Mouse (Mus musculus) kidney, adult 2 months (tissue): Measurements from ENCODE around the gene Dera. TPM values are rescaled to one million over a fixed set of nuclear protein-coding genes. Genes with fewer than 3 reads are reported as not detected.

ENCODE experiments used
- DNase-seq: peaks from one replicate; pipeline ENCODE4 v3.0.0; 2021
- H3K27ac ChIP-seq: fragments of 200-500 bp; 2 replicates; pipeline ENCODE4 v1.5.1; 2012; ENCODE audit warnings: low read depth, low read length, control low read depth, inconsistent platforms; ENCODE audit not compliant: insufficient read depth
- H3K27me3 ChIP-seq: fragments of 200-500 bp; replicated peaks from 2 replicates; pipeline ENCODE4 v1.6.1; 2012; ENCODE audit warnings: mild to moderate bottlenecking, moderate library complexity, low read length, inconsistent platforms; ENCODE audit not compliant: control insufficient read depth, insufficient read depth
- H3K36me3 ChIP-seq: fragments of 200-500 bp; 2 replicates; pipeline ENCODE4 v1.6.1; 2012; ENCODE audit warnings: mild to moderate bottlenecking, moderate library complexity, low read length, inconsistent platforms; ENCODE audit not compliant: control insufficient read depth, insufficient read depth
- H3K4me1 ChIP-seq: fragments of 200-500 bp; 2 replicates; pipeline ENCODE4 v1.6.1; 2011; ENCODE audit warnings: low read length; ENCODE audit not compliant: control insufficient read depth, insufficient read depth
- H3K4me3 ChIP-seq: fragments of 200-500 bp; 2 replicates; pipeline ENCODE4 v1.5.1; 2011; ENCODE audit warnings: mild to moderate bottlenecking, low read depth, low read length, control low read depth; ENCODE audit not compliant: insufficient read depth
- CTCF ChIP-seq: fragments of 200-500 bp; conservative IDR thresholded peaks from 2 replicates; pipeline ENCODE4 v1.5.1; 2011; ENCODE audit warnings: low read depth, mild to moderate bottlenecking, control low read depth, low read length, moderate library complexity, mixed read lengths; ENCODE audit not compliant: insufficient read depth, insufficient read length
- POLR2A ChIP-seq: fragments of 200-500 bp; IDR thresholded peaks from one replicate; pipeline ENCODE4 v1.6.1; 2011; ENCODE audit warnings: low read depth, low read length, control low read depth
- WGBS: fragments of 180-500 bp; shearing (Covaris S2); methylation state at CpG from one replicate; pipeline ENCODE4 v1.1.7; 2018; 5-methylcytosine and 5-hydroxymethylcytosine counted together
- polyA plus RNA-seq: library from polyadenylated mRNA; depleted of rRNA; stranded (reverse); fragments of >200 nt; gene quantifications from 2 replicates; pipeline ENCODE4 v1.2.3, GENCODE M21; 2012

Gene Dera
- polyA plus RNA-seq, 1 experiment: 38.2 TPM

GRCm38 (mm10) chr6:137716802-137717201 lies 37.5 kb upstream of the Dera start:
- H3K4me1 ChIP-seq: no peaks in the 10 kb centered on the region
- no peak overlapping the region for H3K4me3 ChIP-seq
- TF ChIP-seq CTCF (no peak), POLR2A (no peak)
- DNase-seq: no peak
- WGBS: 68% methylated on average over 5 of the region's 5 CpGs
- no peaks in the 10 kb centered on the region for H3K27me3 ChIP-seq
- no peak overlapping the region for H3K27ac ChIP-seq
- no peaks in the 10 kb centered on the region for H3K36me3 ChIP-seq

- Histone ChIP-seq H3K4me1 (no peaks in the 10 kb centered on the region), H3K4me3 (no peak overlapping the region), H3K27ac (no peak overlapping the region), H3K27me3 (no peaks in the 10 kb centered on the region), H3K36me3 (no peaks in the 10 kb centered on the region)
- 87% methylated on average over 15 of the region's 15 CpGs for WGBS
- no peak for TF ChIP-seq POLR2A
- TF ChIP-seq CTCF: no peak
- no peak for DNase-seq
These were observed 32.0 kb upstream of the Dera start for GRCm38 (mm10) chr6:137722220-137722931.

DNA sequence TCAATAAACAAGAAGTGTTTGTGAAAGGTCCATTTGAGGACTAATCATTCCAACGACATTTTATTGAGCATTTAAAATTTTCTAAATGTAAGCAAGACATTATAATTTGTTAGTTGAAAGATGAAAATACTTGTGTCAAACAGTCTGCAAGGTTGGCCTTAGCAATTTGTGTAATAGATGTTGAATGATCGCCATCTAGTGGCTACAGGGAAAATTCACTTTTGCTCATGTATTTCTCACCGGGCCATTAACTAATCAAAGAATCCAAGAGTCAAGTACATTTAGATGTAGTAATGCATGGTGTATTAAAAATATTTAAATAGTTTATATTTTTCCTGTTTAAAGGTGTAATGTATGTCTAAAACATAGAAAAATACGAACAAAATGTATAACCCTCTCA lies 30.4 kb upstream of the Dera start:
- no peak overlapping the region for H3K27ac ChIP-seq
- no peaks in the 10 kb centered on the region for H3K36me3 ChIP-seq
- peak; percentile 29; the same call in 1 of the 2 replicates for TF ChIP-seq CTCF
- no peak for TF ChIP-seq POLR2A
- H3K27me3 ChIP-seq: no peaks in the 10 kb centered on the region
- no peaks in the 10 kb centered on the region for H3K4me1 ChIP-seq
- peak; percentile 68 for DNase-seq
- no peak overlapping the region for H3K4me3 ChIP-seq
- 3% methylated on average over 4 of the region's 4 CpGs for WGBS

DNA sequence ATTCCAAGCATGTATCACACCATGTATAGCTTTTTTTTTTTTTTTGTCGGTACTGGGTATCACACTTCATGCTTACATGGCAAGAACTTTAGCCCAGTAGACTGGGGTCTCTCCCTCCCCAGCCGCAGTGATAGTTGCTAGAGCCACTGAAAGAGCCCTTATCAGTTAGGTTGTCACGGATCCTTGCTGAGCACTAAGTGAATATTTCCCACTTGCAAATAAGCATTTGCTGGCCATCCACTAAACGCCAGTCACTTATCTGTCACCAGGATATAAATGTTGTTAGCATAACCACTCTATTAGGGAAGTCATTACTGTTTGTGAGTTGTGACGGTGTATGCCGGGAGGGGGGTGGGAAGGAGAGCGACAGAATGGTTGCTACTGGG lies 19.9 kb upstream of the Dera start:
- WGBS: 8% methylated on average over 7 of the region's 7 CpGs
- H3K4me1 ChIP-seq: peaks cover 10% of the 10 kb centered on the region
- no peaks in the 10 kb centered on the region for H3K36me3 ChIP-seq
- H3K4me3 ChIP-seq: peak overlapping the region; percentile 85
- 0 out of 2 replicates have a peak overlapping the region, but pooled peaks have one; percentile 14 for H3K27ac ChIP-seq
- peak; percentile 14 for DNase-seq
- TF ChIP-seq CTCF (no peak), POLR2A (no peak)
- no peaks in the 10 kb centered on the region for H3K27me3 ChIP-seq

GRCm38 (mm10) chr6:137734846-137735609 lies 19.3 kb upstream of the Dera start, which contains the start of gene Strap:
Gene Strap, plus strand, starts transcription at chr6:137735078.
- Histone ChIP-seq H3K4me3 (peak within 1 kb of the TSS; percentile 85), H3K27ac (0 out of 2 replicates have a peak within 1 kb of the TSS, but pooled peaks have one; percentile 14), H3K36me3 (peaks cover 2% of the 10 kb centered on the region), H3K27me3 (no peaks in the 10 kb centered on the region), H3K4me1 (peaks cover 10% of the 10 kb centered on the region)
- peak; percentile 96 for DNase-seq
- under 1% methylated on average over 80 of the region's 86 CpGs for WGBS
- TF ChIP-seq POLR2A (peak; percentile 86), CTCF (no peak)

GRCm38 (mm10) chr6:137735671-137736238 lies 18.6 kb upstream of the Dera start:
- Histone ChIP-seq H3K27ac (no peak overlapping the region), H3K4me3 (peak overlapping the region; percentile 85), H3K36me3 (peaks cover 3% of the 10 kb centered on the region), H3K4me1 (peaks cover 10% of the 10 kb centered on the region), H3K27me3 (no peaks in the 10 kb centered on the region)
- no peak for DNase-seq
- no peak for TF ChIP-seq POLR2A
- no peak for TF ChIP-seq CTCF
- WGBS: 5% methylated on average over 17 of the region's 17 CpGs

DNA sequence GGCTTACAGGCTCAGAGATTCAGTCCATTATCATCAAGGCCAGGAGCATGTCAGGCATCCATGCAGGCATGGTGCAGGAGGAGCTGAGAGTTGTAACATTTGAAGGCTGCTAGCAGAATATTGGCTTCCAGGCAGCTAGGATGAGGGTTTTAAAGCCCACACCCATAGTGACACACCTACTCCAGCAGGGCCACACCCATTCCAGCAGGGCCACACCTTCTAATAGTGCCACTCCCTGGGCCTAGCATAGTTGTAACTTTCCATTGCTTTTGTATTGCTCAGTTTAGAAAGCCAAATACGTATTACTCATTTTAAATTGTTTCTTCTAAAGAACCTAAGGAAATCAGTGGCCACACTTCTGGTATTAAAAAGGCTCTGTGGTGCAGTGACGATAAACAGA lies 13.4 kb upstream of the Dera start:
- no peak overlapping the region for H3K4me3 ChIP-seq
- TF ChIP-seq CTCF: no peak
- TF ChIP-seq POLR2A: no peak

More for the DNA sequence above, 13.4 kb upstream of the Dera start:
- Histone ChIP-seq H3K27ac (no peak overlapping the region), H3K27me3 (no peaks in the 10 kb centered on the region), H3K36me3 (peaks cover 12% of the 10 kb centered on the region), H3K4me1 (peaks cover 10% of the 10 kb centered on the region)
- 91% methylated on average over 2 of the region's 2 CpGs for WGBS
- DNase-seq: no peak
